Mouse (Mus musculus) T-helper 1 cell (primary cell): ENCODE measurements around the gene Abcc3.
"Not testable (repeated sequence)": the region's sequence is repeated elsewhere in the genome, so short reads cannot be mapped to it uniquely, and the experiment has no call there.

ENCODE experiments used
- in situ Hi-C: fragments of 300-600 bp; cut with MboI, MseI; formaldehyde crosslinking; loops from one replicate; pipeline ENCODE4 v1.15.1; 2025; ENCODE audit warnings: high pct_unique_total_duplicates

Abcc3 gene

GRCm38 (mm10) chr11:94402731-94403130 lies 9.9 kb upstream of the Abcc3 start:
- in situ Hi-C loops = no loop called here

- in situ Hi-C loops = not testable (repeated sequence)
These were observed 9.2 kb upstream of the Abcc3 start for GRCm38 (mm10) chr11:94402029-94402428.

GRCm38 (mm10) chr11:94400996-94401395 lies 8.2 kb upstream of the Abcc3 start:
- in situ Hi-C loops = no loop called here

- in situ Hi-C loops = no loop called here
These were observed 1.3 kb upstream of the Abcc3 start for GRCm38 (mm10) chr11:94394107-94394506.

- in situ Hi-C loops = not testable (repeated sequence)
These were observed 693 bp upstream of the Abcc3 start for GRCm38 (mm10) chr11:94393490-94393889.

GRCm38 (mm10) chr11:94391661-94392060 lies 1.1 kb downstream of the Abcc3 start:
- in situ Hi-C loops = no loop called here

GRCm38 (mm10) chr11:94390825-94391224 lies 2.0 kb downstream of the Abcc3 start:
- in situ Hi-C loops = no loop called here

- in situ Hi-C loops = no loop called here
These were observed 2.9 kb downstream of the Abcc3 start for GRCm38 (mm10) chr11:94389724-94390396.

- in situ Hi-C loops = no loop called here
These were observed 3.8 kb downstream of the Abcc3 start for GRCm38 (mm10) chr11:94389021-94389420.

- in situ Hi-C loops = no loop called here
These were observed 5.0 kb downstream of the Abcc3 start for GRCm38 (mm10) chr11:94387756-94388155.

- in situ Hi-C loops = no loop called here
These were observed 6.6 kb downstream of the Abcc3 start for GRCm38 (mm10) chr11:94385977-94386771.

GRCm38 (mm10) chr11:94379736-94380135 lies 13.1 kb downstream of the Abcc3 start:
- in situ Hi-C loops = no loop called here

GRCm38 (mm10) chr11:94379061-94379460 lies 13.7 kb downstream of the Abcc3 start:
- in situ Hi-C loops = no loop called here

GRCm38 (mm10) chr11:94374276-94374948 lies 18.4 kb downstream of the Abcc3 start:
- in situ Hi-C loops = no loop called here

GRCm38 (mm10) chr11:94370809-94371208 lies 22.0 kb downstream of the Abcc3 start:
- in situ Hi-C loops = no loop called here

- in situ Hi-C loops = no loop called here
These were observed 22.8 kb downstream of the Abcc3 start for GRCm38 (mm10) chr11:94369981-94370380.

- in situ Hi-C loops = no loop called here
These were observed 27.5 kb downstream of the Abcc3 start for GRCm38 (mm10) chr11:94365340-94365739.

- in situ Hi-C loops = no loop called here
These were observed 29.1 kb downstream of the Abcc3 start for GRCm38 (mm10) chr11:94363690-94364089.

GRCm38 (mm10) chr11:94362101-94362500 lies 30.7 kb downstream of the Abcc3 start:
- in situ Hi-C loops = no loop called here

GRCm38 (mm10) chr11:94361166-94361870 lies 31.5 kb downstream of the Abcc3 start:
- in situ Hi-C loops = no loop called here

- in situ Hi-C loops = no loop called here
These were observed 33.6 kb downstream of the Abcc3 start for GRCm38 (mm10) chr11:94359168-94359567.
